Mouse (Mus musculus): ENCODE data around the gene Fam216b.

The Fam216b gene

DNA sequence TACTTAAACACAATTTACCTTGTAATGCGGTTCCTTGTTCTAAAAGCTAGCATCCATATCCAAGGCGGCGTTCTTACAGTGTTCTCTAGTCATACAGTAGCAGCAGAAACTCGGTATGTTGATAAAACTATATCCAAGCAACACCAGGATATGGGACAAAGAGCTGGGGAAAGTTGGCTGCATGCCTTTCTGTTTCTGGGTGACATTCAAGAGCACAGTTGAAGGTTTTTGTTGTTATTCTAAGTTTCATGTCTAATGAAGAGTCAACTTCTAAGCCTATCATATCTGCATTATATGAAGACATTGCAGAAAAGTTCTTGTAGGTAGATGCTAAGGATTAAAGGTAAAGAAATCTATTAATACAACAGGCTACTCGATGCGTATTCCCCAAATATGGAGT is at the start of gene Fam216b:
Fam216b (minus strand) TSS at position 101 of the 400 bp plus-strand sequence.
- DNase-seq (ENCODE audit: low read depth), result no peak

DNA sequence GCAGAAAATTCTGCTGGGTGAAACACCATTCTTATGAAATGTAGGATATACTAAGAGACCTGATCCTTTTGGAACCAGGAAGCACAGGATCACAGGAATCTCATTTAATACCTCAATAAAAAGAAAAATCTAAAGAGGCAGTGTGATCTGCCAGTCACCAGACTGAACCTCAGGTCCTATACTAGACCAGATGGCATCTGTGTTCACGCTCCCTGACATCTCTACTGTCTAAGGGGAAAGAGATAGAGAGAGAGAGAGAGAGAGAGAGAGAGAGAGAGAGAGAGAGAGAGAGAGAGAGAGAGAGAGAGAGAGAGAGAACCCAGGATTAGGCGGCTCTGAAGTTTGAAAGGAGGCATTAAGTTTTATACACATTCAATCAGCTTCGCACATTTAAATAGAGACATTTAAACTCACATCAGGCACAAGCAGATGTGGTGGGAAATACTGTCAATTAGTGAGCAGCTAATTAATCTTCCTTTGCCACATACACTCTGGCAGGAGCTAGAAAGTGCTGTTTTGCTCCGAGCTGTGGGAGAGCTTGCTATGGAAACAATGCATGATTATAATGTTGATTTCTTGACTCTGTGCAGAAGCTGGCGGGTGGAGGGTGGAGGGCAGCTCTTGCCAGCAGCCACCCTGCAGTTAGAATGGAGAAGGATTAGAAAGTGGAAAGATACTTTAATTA is 43.7 kb upstream of the Fam216b start:
- DNase-seq (ENCODE audit: low read depth), result no peak

GRCm38 (mm10) chr14:78126670-78127069 is 37.9 kb upstream of the Fam216b start:
- peak; percentile 9 for DNase-seq (ENCODE audit: low read depth)

- DNase-seq (ENCODE audit: low read depth), result no peak
Observed at GRCm38 (mm10) chr14:78120286-78120685, 31.5 kb upstream of the Fam216b start.

DNA sequence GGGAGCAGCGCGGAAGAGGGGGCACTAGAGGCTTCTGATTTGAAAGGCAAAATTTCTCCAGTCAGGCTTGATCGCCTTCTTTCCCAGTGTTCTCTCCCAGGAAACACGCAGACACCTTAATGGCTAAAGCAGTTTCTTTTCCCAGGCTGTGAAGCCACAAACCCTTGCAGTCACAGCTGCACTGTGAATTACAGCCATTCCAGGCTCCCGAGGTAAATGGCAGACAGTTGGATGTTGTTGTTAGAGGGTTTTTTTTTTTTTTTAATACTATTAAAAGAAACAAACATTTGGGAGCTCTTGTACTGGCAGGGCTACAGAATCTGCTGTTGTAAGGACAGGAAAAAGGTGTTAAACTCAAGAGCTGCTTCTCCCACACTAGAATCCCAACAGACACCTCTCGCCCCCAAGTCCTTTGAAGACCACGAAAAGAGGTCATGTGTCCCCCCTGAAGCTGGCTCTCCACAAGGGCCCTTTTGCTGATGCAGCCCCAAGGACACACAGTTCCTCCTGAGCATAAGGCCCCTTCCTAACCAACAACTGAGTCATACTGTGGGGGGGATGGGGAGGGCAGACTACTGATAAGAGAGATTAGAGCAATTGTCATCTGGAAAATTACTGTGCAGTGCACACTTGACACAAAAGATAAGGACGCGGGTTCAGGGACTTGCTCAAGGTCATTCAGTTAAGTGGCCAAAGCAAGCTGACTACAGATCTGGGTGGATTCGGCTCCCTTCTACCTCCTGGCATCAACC is 30.8 kb upstream of the Fam216b start:
- no peak for DNase-seq (ENCODE audit: low read depth)

GRCm38 (mm10) chr14:78117671-78118070 is 28.9 kb upstream of the Fam216b start:
- DNase-seq (ENCODE audit: low read depth), result no peak

GRCm38 (mm10) chr14:78117268-78117667 is 28.5 kb upstream of the Fam216b start:
- DNase-seq (ENCODE audit: low read depth), result no peak

- no peak for DNase-seq (ENCODE audit: low read depth)
Observed at GRCm38 (mm10) chr14:78112466-78112865, 23.7 kb upstream of the Fam216b start.

GRCm38 (mm10) chr14:78110871-78111270 is 22.1 kb upstream of the Fam216b start:
- DNase-seq (ENCODE audit: low read depth), result peak; percentile 83

- no peak for DNase-seq (ENCODE audit: low read depth)
Observed at GRCm38 (mm10) chr14:78109419-78109818, 20.6 kb upstream of the Fam216b start.

GRCm38 (mm10) chr14:78108388-78108787 is 19.6 kb upstream of the Fam216b start:
- DNase-seq (ENCODE audit: low read depth), result peak; percentile 42

DNA sequence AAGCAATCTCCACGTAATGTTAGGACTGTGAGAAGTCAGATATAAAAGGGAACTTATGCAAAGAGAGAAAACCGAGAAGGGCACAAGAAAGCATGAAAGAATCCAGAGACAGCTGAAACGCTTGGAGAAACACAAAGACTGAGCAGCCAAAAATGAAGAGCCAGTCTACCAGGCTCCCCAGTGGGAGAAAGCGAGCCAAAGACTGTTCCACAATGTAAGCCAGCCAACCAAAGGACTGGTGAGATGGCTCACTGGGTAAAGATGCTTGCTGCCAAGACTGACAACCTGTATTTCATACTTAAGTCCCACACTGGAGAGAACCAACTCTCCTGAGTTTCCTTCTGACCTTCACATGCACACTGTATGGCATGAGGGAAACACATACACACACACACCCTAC is 784 bp upstream of the Fam216b start:
- DNase-seq (ENCODE audit: low read depth), result no peak

DNA sequence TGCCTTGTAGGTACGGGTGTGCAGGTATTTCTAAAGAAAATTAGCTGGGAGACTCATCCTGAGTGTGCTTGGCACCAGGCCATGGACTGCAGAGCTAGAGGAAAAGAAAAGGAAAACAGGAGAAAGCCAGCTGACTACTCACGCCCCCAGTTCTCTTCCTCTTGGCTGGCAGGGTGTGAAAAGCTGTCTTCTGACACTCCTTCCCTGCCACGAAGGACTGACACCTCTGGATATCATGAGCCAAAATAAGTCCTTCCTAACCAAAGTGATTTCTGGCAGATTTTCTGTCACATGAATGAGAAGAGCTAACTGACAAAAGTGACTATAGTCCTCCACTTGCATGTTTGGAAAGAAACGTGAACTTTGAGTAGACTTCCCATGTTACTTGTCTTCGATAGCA is 5.3 kb downstream of the Fam216b start:
- no peak for DNase-seq (ENCODE audit: low read depth)

- no peak for DNase-seq (ENCODE audit: low read depth)
Observed at GRCm38 (mm10) chr14:78077508-78077907, 11.3 kb downstream of the Fam216b start.

GRCm38 (mm10) chr14:78065938-78066710 is 22.7 kb downstream of the Fam216b start:
- peak; percentile 76 for DNase-seq (ENCODE audit: low read depth)

DNA sequence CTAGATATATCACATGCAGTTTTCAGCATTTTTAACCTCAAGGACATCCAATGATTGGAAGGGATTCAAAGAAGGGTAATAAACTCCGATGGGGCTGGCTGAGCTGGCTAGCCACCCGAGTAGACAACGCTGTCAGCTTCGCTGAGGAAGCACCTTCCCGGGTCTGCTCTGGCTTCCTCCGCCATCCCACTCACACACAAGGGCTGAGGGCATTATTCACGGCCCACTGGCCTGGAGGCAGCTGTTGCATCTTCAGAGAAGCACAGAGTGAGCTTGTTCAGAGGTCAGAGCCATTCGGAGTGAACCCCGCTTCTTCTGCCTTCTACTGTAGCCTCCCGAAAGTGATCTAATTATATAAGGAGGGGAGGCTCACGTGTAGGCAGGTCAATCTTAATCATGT is 26.3 kb downstream of the Fam216b start:
- no peak for DNase-seq (ENCODE audit: low read depth)

GRCm38 (mm10) chr14:78060609-78060951 is 28.2 kb downstream of the Fam216b start:
- no peak for DNase-seq (ENCODE audit: low read depth)

GRCm38 (mm10) chr14:78059878-78060608 is 28.8 kb downstream of the Fam216b start:
- peak; percentile 50 for DNase-seq (ENCODE audit: low read depth)

- DNase-seq (ENCODE audit: low read depth), result no peak
Observed at GRCm38 (mm10) chr14:78057362-78057761, 31.4 kb downstream of the Fam216b start.

- DNase-seq (ENCODE audit: low read depth), result no peak
Observed at GRCm38 (mm10) chr14:78056371-78056770, 32.4 kb downstream of the Fam216b start.

GRCm38 (mm10) chr14:78048674-78049073 is 40.1 kb downstream of the Fam216b start:
- no peak for DNase-seq (ENCODE audit: low read depth)

- DNase-seq (ENCODE audit: low read depth), result no peak
Observed at GRCm38 (mm10) chr14:78048258-78048657, 40.5 kb downstream of the Fam216b start.
